Mouse (Mus musculus) lung, adult 2 months (tissue): ENCODE data around the gene Fcho2.

ENCODE experiments used
- CTCF ChIP-seq: fragments of 200-500 bp; IDR thresholded peaks from 2 replicates; pipeline ENCODE4 v1.5.1; 2011; ENCODE audit warnings: mild to moderate bottlenecking, low read length, control low read depth; ENCODE audit not compliant: insufficient read depth
- POLR2A ChIP-seq: fragments of 200-500 bp; IDR thresholded peaks from 2 replicates; pipeline ENCODE4 v1.6.1; 2011; ENCODE audit warnings: low read depth, mild to moderate bottlenecking, control low read depth, low read length, borderline replicate concordance; ENCODE audit errors: extremely low read depth

- TF ChIP-seq CTCF (no peak), POLR2A (no peak)
These were observed 2.5 kb upstream of the Fcho2 start for GRCm38 (mm10) chr13:98817766-98818165.
